Mouse (Mus musculus) heart, postnatal 4 days (tissue): ENCODE measurements around the gene Fam57b. TPM values are rescaled to one million over a fixed set of nuclear protein-coding genes. Genes with fewer than 3 reads are reported as not detected.
A peak's percentile ranks its signal among the peaks of the same experiment; 100 is the strongest.

Source experiments
- DNase-seq: peaks from one replicate; pipeline ENCODE4 v3.0.0; 2021
- total RNA-seq, 2 experiments: library from RNA; stranded (reverse); gene quantifications; 2 replicates each; pipeline ENCODE4 v1.2.3; 2021

Fam57b gene
- total RNA-seq, 2 experiments from 2014 or later: 7.7 to 9.3 TPM

DNA sequence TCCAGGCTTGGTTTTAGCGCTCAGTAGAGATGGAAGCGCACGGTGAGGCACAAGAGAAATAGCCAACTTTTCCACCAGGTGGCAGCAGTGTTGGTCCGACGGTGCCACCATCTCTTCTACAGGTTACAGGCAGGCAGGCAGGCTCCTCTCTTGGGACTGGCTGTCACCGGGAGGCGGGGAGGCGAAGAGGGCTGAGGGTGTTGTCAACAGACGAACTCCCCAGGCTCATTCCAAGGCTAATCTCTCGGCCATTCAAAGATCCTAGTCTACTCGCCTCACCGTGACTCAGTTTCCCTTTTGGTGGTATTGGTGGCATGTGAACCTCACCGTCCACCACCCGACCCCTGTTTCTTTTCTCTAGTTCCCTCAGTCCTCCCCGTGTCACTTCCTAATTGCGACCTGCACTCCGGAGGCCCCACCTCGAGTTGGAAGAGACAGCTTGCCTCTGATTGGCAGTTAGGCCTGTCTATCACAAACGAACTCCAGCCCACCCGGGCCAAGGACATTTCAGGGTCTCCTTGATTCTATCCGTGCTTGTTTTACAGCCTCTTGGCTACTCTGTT, 34.6 kb downstream of the Fam57b start:
- DNase-seq: peak; percentile 86

DNA sequence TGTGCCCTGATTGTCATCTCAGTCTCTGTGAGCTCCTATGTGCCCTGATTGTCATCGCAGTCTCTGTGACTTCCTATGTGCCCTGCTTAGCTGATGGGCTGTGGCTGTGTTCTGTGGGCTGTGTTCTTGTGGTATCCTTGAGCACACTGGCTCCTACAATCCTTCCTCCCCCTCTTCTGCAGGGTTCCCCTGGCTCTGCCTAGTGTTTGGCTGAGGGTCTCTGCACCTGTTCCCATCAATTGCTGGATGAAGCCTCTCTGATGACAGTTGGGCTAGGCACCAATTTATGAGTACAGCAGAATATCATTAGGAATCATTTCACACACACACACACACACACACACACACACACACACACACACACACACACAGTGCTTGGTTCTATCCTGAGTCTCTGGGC, 35.8 kb downstream of the Fam57b start:
- DNase-seq: no peak

GRCm38 (mm10) chr7:126843276-126843675, 45.8 kb downstream of the Fam57b start:
- DNase-seq: no peak

GRCm38 (mm10) chr7:126845516-126845915, 48.0 kb downstream of the Fam57b start:
- DNase-seq: no peak

DNA sequence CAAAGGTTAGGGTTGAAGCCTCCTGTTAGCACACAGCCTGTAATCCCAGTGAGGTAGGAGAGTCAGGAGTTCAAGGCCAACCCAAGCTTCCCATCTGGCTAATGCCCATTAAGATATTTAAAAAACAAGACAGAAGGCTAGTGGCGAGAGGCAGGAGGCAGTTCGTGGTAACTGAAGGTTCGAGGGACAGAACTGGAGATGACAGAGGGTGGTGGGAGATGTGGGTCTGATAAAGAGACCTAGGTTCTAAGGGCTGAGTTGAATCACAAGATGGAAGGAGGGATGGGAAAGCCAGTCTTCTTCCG, 49.6 kb downstream of the Fam57b start, which contains the start of gene Doc2a:
Gene Doc2a, plus strand, starts transcription at position 301 of the 305 bp plus-strand sequence.
- DNase-seq: no peak

DNA sequence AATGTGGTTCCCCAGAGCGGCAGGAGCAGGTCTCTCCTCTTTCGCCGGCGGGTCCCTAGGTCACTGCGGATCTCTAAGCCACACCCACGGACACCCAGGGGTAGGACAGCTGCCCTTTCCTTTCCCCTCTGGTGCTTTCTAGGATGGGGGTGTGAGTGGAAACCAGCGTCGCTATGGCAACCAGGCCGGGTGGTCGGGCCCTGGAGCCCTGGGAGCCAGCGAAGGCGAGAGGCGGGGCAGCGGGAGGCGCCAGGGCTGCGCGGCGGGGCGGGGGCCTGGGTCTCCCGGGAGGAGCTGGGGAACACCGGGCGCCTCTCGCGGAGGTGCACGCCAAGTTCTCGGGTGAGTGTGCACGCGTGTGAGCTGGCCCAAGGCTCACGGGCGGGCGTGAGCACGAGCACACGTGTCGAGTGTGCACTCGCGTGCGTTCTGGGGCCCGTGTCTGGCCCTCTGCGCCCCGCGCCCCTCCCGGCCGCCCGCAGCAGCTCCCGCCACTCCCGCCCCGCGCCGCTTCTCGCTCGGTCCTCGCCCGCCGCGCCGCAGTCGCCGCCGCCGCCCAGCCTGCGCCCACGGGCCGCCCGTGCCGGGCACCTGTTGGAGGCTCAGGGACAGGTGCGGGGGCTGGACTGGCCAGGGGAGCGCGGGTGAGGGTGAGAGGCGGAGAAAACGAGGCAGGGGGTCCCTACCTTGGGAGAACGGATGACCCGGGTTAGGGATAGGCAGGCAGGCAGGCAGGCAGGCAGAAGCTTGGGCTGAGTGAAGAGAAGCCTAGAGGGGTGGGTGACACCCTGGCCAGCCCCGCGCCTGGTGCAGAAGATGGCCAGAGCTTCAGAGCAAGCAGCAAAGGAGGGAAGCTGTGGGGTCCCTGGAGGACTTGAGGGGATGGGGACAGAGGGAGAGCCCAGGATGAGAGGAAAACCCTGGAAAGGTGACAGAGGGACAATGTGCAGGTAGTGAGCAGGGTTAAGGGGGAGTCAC, 50.2 kb downstream of the Fam57b start:
- no peak for DNase-seq

DNA sequence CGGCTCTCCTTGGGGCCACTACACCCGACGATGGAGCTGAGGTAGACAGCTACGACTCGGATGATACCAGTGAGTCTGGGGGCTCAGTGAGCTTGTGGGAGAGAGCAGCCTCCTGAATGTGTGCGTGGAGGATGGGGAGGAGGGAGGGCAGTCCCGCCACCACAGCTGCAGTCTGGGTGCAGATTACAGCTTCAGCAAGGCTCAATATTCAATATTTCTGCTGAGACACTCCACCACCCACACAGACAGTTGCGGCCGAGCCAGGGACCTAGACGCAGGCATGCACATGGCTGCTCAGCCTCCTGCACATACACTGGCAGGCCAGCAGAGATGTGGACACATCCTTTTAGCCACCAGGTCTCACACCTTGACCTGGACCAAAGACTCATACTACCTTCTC, 51.3 kb downstream of the Fam57b start:
- DNase-seq: no peak

DNA sequence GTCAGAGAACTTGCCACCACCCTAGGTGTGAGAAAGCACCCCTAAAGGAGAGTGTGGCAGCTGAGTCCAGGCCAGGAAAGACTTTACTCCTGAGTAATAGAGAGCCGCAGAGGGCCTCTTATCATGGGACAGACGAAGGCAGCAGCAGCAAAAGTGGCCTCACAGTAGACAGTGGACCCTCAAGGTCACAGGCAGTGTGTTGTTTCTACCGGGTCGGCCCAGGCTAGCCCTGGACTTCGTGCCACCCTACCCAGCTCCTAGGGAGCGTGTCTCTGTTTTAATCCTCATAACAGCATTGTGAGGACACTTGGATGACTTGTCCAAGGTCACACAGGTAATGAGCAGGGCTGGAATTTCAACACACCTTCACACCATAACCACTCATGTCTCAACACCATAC, 52.7 kb downstream of the Fam57b start:
- no peak for DNase-seq

DNA sequence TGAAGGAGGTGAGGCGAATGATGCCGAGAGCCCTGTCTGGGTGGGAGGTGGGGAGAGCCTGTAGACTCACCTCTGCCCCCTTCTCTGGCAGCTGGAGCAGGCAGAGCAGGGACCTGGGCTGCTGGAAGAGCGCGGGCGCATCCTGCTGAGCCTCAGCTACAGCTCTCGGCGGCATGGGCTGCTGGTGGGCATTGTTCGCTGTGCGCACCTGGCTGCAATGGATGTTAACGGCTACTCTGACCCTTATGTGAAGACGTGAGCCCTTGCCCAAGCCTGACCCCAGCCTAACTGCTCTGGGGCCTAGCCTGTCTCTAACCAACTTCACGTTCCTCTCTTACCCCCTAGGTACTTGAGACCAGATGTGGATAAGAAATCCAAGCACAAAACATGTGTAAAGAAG, 53.7 kb downstream of the Fam57b start:
- no peak for DNase-seq

DNA sequence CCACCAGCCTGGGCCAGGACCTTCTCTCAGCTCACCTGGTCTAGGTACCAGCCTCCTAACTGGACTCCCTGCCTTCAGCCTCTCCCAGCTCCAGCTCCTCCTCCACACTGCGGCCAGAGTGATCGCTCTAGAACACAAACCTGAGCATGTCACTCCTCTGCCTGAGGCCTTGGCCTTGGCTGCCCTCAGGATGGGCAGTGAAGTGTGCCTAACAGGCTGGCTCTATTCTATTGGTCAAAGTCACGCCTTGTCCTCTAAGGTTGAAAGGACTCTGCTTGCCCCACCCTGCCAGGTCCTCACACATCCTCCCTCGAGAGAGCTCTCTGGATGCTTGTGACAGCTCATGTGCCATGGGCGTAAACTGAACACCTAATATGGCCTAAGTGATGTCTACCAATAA, 56.0 kb downstream of the Fam57b start:
- no peak for DNase-seq

GRCm38 (mm10) chr7:126855641-126856040, 58.2 kb downstream of the Fam57b start:
- no peak for DNase-seq

GRCm38 (mm10) chr7:126856741-126857420, 59.4 kb downstream of the Fam57b start:
- DNase-seq: no peak

- DNase-seq: no peak
These were observed 63.5 kb downstream of the Fam57b start for GRCm38 (mm10) chr7:126860987-126861386.

DNA sequence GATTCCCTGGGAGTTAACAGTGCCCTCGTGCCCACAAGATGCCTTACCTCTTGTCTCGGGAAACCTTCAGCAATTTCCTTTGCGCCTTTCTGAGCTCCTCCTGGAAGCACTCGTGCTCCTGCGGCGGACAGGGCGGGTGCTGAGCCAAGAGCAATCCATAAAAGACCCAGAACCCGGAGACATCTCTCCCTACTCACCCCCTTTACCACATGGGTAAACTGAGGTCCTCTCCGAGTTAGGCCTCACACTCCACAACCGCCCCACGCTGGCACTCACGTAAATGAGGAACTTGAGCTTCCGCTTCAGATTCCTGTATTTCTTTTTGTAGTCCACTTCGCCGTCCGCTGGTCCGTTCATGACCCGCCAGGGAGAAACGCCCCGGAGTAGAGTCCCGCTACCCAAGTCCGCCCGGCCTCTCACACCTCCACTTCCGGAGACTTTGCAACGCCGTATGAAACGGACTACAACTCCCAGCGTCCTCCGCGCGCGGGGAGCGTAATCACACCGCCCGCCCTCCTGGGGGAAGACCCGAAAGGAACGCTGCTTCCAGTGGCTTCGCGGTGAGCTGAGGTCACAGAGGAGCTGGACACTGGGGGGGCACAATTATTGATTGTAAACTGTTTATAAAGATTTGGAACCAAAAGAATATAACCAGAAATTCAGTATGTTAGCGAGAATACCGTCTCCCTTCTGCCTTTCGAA, 64.1 kb downstream of the Fam57b start, which contains the start of gene Hirip3:
Gene Hirip3, plus strand, starts transcription at position 544 of the 702 bp plus-strand sequence.
- DNase-seq: peak; percentile 96

- peak; percentile 96 for DNase-seq
These were observed 64.8 kb downstream of the Fam57b start, which contains the start of gene Ino80e for GRCm38 (mm10) chr7:126862147-126862784. Gene Ino80e, minus strand, starts transcription at chr7:126862377.

DNA sequence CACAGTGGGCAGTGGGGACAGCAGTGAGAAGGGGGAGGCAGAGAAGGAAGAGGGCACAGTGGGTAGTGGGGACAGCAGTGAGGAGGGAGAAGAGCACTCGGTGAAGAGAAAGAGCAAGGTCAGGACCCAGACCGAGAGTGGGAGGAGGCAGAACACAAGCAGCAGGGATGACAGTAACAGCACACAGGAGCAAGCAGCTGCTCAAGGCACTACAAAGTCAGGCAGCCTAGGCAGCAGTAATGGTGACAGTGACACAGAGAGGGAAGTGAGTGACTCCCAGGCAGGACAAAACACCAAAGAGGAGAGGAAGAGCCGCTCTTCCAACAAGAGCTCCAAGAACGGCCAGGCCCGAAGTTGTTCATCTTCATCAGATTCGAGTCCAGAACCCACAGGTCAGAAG, 66.3 kb downstream of the Fam57b start:
- DNase-seq: no peak

DNA sequence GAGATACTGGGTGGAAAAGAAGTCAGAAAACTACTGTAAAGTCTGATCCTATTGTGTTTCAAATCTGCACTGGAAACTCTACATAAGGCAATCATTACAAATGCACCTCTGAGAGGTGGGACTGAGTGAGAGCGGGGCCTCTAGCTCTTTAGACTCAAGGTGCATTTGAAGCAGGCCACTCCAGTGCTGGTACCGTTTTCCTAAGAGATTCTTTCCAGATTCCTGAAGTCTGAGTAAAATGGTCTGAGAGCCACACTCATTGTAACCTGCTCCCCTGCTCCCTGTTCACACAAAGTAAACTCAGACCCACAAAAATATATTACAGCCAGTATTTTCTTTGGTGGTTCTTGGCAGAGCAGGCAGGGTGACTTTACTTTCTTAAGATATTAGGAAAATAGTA, 70.1 kb downstream of the Fam57b start:
- DNase-seq: no peak

DNA sequence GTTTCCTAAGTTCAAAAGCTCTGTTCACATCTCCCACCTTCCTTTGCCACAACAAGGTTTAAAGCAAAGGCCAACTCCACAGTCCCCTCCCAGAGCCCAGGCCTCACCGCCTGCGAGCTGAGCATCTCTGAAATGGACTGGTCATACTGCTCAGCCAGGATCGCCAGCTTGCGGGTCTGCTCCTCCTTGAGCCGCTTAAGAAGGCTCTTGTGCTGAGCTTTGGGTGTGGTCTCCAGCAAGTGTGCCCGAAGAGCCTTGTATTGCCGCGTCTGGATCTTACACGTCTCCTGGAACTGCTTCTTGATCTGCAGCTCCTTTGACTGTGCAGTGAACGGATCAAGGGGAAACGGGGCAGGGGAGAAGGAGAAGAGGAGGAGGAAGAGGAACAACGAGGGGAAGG, 70.5 kb downstream of the Fam57b start:
- no peak for DNase-seq

DNA sequence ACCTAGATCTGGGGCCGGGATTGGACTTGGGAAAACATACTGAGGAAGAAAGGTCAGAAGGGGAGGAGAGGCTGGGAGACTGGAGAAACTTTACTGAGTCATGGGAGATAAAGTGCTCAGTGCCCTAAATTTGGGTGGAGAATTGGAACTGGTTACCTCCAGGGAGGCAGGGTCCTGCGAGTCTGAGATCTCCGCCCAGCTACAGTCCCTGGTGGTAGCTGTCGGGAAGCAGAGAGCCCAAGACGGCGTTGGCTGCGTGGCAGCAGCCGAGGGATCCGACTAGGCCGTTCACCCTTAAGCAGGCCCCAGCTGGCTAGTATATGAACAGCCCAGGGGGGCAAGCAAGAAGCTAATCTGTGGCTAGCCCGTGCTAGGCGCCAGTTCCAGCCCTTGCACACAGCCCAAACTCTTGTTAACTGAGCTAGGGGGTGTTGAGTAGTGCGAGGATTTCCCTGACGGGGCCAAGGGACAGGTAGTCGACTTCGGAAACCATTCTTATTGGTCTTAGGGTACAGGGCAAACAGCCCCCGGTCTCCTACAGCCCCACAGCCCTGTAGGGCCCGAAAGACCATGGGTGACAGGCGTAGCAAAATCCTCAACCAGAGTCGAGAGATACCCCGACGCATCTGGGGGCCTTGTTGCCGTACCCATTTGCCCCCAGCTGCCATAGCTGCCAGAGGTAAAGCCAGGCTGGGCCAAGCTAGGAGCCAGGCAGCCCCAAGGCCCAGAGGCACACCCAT, 72.5 kb downstream of the Fam57b start:
- no peak for DNase-seq

DNA sequence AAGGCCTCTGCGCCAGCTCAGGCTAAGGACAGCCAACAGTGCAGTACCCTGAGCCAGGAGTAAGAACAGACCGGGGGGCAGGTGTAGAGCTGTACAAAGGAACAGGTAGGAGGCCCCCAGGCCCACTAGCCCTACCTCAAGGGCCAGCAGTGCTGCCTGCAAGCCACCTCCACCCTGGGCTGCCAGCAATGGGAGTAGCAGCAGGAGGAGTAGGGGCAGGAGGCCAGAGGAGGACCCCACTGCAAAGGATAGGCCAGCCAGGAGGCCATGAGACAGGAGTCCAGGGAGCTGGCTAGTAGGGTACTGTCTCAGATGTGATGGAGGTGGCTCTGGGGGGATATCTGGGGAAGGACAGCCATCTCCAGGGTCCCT, 73.0 kb downstream of the Fam57b start:
- DNase-seq: no peak

DNA sequence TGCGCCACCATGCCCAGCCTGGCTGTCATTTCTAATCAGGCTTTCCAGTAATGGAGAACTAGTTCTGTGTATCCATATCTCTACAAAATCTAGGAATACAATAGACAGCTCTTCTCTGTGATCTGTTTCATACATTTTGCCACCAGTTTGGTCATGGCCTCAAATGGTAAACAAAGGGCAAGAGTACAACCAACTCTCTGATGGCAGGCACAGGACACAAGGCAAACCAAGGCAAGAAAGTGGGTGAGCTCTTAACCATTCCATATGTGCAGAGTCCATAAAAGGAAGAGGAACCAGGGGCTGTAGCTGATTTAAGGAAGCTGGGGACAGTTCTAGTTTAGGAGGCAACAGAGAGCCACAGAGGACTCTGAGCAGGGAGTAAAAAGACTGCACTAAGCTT, 79.8 kb downstream of the Fam57b start:
- DNase-seq: no peak
